In genomic region chr5:43461987-43462715, GRCm38 (mm10) we compare ENCODE assay signal across 18 mouse cellular contexts. TPM values are rescaled to one million over a fixed set of nuclear protein-coding genes. Genes with fewer than 3 reads are reported as not detected.
"Had no signal": no experiment of that assay in that cellular context is flagged by ENCODE, and none has a peak within 500 bp of the region (broad histone marks: within the 10 kb centered on the region; RNA-seq: fewer than 3 reads in every experiment).

No protein-coding gene starts in this region.

- H3K27me3 ChIP-seq: liver, embryonic 13.5 days had no signal

- DNase-seq: kidney, adult 9 months; kidney, postnatal 25 days; layer of hippocampus, postnatal 36 days; liver, embryonic 13.5 days; lung, adult 2 months; lung, postnatal 14 days; lung, postnatal 4 days; midbrain, embryonic 14.5 days; right cerebral cortex, adult 18-20 months; right cerebral cortex, postnatal 14 days; right cerebral cortex, postnatal 4 days; thymus, adult 18-20 months; thymus, postnatal 36 days had no signal

- H3K4me2 ChIP-seq: liver, embryonic 13.5 days; midbrain, embryonic 11.5 days had no signal

- H3K4me3 ChIP-seq: left cerebral cortex, adult 2 months; liver, embryonic 13.5 days had no signal

- H3K4me1 ChIP-seq: liver, embryonic 13.5 days had no signal

- H3K9me3 ChIP-seq: liver, embryonic 13.5 days had no signal

- H3K36me3 ChIP-seq: liver, embryonic 13.5 days had no signal

- H3K9ac ChIP-seq: liver, embryonic 13.5 days had no signal

- H3K27ac ChIP-seq: kidney, postnatal 0 days; left cerebral cortex, adult 2 months; liver, embryonic 13.5 days had no signal

RNA-seq across cellular contexts. Expression of gene C1qtnf7, which starts 53.2 kb away (rescaled TPM):
- total RNA-seq: megakaryocyte progenitor cell, adult 5-6 weeks; megakaryocyte-erythroid progenitor cell, adult 5-6 weeks had no signal
